Mouse (Mus musculus) lung, postnatal 25 days (tissue): ENCODE results near the gene Mgp.
A peak's percentile ranks its signal among the peaks of the same experiment; 100 is the strongest.

Experiments used
- DNase-seq: peaks from one replicate; pipeline ENCODE4 v3.0.0; 2022; ENCODE audit warnings: low spot score

Mgp gene

DNA sequence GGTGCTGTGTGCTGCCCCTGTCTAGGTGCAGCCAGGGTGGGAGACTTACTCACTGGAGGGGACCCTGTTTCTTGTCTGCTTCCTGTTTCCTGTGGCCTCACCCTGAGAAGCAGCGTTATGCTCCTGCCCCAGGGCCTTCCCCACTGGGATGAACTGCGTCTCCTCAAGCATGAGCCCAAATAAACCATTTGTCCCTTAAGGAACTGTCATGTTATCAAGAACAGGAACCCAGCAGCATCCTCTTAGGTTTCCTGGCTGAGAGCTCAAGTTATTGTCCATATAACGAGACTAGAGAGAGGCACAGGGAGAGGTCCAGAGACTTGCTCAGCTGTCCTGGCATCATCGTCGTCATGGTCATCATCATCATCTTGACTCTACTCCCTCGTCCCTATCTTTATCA, 25.4 kb downstream of the Mgp start:
- no peak for DNase-seq

DNA sequence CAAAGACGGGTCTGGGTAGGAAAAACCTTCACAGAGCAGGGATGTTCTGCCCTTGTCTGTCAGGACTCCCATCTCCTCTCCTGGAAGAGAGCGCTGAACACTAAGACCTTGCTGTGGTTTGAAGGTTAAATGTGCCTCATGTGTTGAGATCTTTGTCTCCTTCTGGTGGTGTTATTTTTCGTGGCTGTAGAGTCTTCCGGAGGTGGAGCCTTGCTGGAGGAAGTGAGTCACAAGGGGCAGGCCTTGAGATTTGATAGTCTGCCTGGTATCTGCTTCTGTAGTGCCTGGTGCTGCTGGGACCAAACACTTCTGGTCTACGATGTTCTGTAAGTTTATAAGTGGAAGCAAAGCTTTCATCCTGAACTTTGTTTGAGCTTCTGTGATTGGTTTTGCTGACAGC, 26.7 kb downstream of the Mgp start:
- no peak for DNase-seq

DNA sequence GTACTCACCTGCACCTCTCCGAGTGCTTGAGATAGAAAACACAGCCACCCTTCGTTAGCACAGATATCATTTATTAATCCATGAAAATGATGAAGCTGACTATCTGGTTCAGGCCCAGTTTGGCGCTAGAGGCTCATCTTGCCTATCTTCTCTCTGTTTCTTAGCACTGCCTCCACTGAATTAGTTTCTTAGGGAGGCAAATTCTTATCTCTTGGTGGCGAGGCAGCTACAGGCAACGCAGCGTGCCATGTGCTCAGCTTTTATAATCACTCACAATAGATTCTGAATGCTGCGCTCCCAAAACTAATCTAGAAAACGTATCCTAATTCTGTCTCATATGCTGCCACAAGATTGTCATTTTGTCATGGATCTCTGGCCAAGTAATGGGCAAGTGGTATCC, 27.2 kb downstream of the Mgp start:
- DNase-seq = no peak

DNA sequence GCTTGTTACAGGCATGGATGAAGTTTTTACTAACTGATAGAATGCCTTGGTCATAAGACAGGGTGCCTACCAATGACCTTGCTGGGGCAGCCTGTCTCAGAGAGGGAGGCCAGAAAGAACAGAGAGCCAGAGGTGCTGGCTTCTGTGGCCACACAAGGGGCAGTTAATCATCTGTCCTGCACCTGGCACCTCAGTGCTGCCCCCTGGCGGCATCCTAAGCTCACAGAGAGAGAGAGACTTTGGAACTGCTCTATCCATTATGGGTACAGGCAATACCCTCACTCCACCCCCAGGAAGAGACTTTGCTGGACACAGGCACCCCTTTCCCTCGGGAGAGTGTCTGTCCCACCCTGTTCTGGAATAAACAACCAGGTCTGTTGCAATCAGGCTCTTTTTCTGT, 27.8 kb downstream of the Mgp start:
- peak; percentile 44 for DNase-seq

DNA sequence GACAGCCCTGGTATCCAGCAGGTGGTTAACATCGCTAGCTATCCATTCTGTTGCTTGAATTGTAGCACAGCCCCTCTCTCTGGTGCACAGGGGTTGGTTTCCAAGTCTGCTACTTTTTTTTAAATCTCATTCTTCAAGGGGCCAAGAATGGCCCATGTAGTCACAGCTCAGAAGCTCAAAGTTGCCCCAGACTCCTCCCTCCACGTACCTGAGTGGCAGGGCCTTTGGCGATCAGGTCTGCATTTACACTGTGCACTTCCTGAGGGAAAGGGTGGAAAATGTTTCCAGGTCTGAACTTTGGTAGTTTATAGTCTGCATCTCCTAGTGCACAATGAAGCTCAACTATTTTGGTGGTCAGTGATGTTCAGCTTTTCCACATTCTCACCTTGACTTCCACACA, 28.4 kb downstream of the Mgp start:
- no peak for DNase-seq

DNA sequence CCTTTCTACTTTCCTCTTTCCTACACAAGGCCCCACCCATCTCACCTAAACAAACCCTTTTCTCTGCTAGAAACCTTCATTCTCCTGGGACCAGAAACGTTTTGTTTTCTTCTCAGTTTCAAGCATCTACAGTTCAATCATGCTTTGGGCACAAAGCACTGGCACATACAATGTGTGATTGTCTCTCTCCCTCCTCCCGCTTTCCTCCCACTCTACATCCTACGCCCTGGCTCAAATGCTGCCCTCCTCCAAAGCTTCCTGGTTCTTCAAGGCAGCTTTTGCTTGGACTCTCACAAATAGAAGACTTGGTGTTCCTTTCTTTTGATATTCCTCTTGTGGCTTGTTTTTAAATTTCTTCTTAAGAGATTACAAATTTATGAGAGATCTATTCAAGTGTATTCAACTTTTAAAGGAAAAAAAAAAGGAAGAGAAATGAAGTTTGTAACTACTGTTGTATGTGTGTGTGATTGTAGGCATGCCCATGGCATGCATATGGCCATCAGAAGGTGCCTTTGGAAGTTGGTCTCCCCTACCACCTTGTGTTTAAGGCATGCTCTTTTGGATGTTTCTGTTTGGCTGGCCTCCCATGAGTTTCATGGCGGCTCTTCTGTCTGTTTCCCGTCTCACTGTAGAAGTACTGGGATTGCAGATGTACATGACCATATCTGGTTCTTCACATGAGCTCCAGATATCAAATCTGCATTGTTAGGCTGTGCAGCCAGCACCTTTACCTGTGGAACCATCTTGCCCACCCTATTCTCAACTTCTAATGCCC, 29.7 kb downstream of the Mgp start:
- DNase-seq = no peak

DNA sequence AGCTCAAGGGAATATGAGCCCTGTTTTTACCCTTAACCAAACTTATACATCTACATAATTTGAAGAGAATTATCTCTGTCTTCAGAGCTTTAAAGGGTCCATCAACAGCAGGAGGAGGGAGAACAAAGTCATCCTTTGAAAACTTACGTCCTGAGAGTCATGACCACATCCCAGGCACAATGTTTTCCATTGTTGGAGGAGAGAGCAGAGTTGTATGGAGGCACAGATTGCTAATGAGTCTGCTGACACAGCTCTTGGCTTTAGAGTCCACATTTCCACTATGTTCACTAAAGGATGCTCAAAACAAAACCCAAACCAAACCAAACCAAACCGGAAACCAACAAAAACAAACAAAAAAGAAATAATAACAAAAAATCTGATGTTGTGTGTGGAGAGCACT, 30.7 kb downstream of the Mgp start:
- no peak for DNase-seq

DNA sequence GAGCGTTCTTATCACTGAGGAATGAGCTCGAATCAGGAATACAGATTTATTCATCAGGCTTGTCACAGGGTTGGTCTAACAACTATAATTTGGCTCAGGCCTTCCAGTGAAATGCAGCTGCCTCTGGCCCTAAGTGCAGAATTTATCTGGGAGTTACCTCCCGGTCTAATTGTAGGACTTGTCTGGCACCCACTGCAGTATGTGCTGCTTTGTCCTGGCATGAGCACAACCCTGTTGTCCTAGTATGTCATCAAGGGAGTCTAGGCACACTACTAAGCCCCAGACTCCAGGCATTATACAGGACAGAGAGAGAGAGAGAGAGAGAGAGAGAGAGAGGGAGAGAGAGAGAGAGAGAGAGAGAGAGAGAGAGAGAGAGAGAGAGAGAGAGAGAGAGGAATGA, 38.3 kb downstream of the Mgp start:
- DNase-seq = no peak

DNA sequence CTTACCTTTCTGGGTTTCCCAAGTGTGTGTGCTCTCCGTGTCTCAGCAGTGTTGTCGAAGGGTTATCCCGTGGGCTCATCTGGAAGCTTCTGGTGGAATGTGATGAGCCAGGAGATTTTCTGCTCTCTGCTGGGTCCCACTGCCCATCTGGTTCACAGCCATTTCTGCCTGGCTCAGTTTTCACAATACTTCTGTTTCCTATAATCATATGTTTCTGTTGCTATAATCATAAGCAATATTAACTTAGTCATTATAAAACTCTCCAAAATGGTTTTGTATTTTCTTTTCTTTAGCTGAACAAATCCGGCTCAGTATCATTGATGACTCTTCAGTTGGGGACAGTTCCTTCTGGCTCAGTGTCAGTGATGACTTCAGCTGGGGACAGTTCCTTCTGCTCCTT, 40.3 kb downstream of the Mgp start, which contains the start of gene Smco3:
Gene Smco3, minus strand, starts transcription at position 101 of the 400 bp plus-strand sequence.
- no peak for DNase-seq

DNA sequence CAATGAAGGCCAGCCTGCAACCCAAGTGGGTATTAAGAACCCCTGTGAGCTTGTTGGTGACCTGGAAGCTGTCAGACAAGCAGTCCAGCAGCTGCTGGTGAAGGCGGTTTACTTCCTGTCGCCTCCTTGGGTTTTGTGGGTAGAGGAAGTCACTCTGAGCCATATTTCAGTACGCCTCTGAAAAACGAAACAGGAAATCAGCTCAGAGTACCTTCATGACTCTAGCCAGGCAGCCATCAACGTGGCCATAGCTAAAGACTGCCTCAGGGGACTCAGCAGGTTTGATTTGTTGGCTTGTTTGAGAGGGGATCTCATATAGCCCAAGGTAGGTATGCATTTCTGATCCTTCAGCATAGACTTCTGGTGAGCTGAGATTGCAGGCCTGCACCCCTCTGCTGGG, 43.9 kb downstream of the Mgp start:
- no peak for DNase-seq

DNA sequence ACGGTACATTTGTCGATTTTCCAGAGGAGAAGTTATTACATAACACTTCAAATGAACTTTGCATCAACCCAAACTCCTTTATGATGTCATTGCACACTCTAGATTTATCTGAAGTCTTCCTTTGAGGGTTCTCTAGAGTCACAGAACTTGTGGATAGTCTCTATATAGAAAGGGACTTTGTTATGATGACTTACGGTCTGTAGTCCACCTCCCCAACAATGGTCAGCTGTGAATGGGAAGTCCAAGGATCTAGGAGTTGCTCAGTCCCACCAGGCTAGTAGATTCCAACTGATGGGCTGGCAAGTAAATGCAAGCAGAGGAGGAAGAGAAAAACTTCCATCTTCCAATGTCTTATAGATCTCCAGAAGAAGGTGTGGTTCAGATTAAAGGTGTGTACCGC, 46.9 kb downstream of the Mgp start:
- no peak for DNase-seq

DNA sequence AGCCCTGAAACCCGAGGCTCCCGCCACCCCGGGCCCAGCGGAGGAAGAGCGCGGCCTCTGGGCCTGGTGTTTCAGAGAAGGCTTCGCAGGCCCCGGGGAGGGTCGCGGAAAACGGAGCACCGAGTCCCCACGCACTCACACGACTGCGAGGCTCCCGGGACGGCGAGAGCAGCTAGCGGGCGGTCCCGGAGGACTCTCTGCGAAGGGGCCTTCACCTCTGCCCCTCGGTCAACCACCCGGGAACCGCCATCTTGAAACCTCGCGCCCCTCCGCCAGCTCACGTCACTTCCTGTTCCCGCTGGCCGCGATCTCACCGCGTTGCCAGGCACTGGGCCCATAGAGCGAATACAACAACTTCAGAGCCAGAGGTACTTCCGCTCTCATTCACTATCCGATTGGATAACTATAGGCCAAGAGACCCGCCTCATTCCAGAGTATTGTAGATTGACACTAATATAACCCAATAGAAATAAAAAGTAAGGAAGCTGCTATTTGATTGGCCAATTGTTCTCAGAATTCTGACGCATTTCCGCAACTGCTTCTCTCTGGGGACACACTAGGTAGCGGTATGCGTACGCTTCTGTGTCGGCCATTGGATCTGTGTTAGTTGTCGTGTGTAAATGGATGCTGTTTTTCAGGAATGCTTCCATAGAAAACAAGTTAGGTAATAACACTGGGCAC, 47.6 kb downstream of the Mgp start, which contains the start of gene Wbp11:
Gene Wbp11, minus strand, starts transcription at position 353 of the 681 bp plus-strand sequence.
- peak; percentile 98 for DNase-seq

DNA sequence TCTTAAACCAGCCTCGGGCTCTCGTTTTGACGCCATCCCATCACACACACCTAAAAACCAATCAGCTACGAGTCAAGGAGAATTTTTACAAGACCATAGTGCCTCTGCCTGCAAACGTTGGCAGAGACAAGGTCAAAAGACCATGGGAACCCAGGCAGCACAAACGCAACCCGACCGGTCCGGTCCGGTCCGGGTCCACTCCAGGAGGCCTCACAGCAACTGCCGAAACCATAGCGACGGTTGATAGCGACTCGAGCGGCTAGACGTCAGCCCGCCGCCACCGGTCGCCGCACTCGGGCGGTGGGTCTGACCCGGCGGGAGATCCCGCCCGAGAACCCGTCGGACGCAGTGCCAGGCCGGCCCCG, 48.1 kb downstream of the Mgp start, which contains the start of gene BC049715:
Gene BC049715, plus strand, starts transcription at position 111 of the 365 bp plus-strand sequence.
- DNase-seq = no peak

DNA sequence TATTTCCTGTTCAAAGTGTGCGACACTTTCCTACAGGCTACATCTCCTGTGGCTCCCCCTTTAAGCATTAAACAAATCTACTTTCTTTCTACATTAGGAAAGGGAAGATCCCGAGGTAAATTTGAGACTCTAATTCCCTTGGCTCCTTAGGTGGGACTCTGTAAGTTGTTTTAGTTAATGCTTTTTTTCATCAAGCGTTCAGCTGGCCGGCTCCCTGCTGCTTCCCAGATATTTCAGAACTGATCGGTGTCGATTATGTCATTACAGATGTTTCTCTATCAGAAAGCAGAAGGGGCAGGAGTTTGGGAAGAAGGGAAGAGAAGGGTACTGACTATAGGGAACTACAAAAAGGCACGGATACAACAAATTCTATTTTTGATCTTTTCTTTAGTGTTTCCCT, 48.5 kb downstream of the Mgp start:
- DNase-seq = no peak

DNA sequence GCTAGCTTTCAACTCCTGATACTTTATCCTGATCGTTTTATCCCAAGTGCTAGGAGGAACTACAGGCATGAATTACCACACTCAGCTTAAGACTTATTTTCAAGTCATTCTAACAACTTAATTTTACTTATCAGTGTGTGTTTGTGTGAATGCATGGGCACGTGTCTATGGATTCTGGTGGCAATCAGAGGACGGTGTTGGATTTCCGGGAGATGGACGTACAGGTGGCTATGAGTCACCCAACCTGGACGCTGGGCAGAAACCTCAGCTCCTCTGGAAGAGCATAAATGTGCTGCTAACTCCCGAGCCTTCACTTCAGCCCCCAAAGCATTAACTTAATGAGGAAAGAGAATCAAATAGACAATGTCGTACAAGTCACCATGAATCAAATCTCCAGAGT, 50.6 kb downstream of the Mgp start:
- no peak for DNase-seq
